Mouse (Mus musculus): ENCODE data around the gene Ncoa7.

DNA sequence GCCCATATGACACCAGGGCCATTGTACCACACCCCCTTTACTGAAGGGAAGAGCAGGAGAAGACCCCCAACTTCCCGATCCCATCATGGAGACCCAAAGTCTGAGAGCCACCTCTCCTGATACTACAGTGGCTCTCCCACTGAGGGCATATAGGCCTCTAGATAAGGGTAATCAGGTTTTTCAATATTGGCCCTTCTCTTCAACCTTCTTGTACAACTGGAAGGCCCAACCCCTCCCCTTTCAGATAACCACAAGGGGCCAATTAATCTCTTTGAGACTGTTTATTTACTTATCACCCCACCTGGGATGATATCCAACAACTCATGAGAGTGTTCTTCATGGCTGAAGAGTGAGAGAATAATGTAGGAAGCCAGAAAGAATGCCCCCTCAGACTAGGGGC is 170.4 kb downstream of the Ncoa7 start:
- TF ChIP-seq CTCF (conservative IDR thresholded peaks at IDR 0.05; ENCODE audit: insufficient read depth, insufficient read length, low read depth, low read length) (no peak), POLR2A (IDR thresholded peaks at IDR 0.05; ENCODE audit: low read depth, low read length) (no peak)
